Mouse (Mus musculus): ENCODE data around the gene Wwtr1. TPM values are rescaled to one million over a fixed set of nuclear protein-coding genes. Genes with fewer than 3 reads are reported as not detected.
A peak's percentile ranks its signal among the peaks of the same experiment; 100 is the strongest.

The Wwtr1 gene
- polyA plus RNA-seq, 1 experiment from 2014 or later = 17.9 TPM

DNA sequence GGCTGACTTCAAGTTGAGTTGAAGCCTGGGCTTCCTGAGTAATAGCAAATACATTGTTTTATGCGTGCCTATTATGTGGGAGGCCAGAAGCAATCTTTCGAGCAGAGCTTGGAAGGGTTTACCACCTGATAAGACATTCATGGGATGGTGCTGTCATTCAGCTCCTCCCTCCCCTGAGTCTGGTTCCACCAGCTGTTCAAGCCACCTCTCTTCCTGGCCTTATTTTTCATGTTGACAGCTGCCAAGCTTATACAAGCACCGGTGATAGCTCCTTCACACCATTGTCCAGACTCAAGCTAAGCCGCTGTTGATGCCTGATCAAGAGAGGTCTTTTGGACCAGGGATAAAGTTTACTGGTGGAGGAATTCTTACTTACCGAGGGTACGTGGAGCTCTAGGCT, 10.3 kb upstream of the Wwtr1 start:
- ATAC-seq (ENCODE audit: low FRiP score, low TSS enrichment) = no peak
- 75% methylated on average over 6 of the region's 6 CpGs for WGBS
- no peaks in the 10 kb centered on the region for H3K27me3 ChIP-seq (ENCODE audit: insufficient read depth, low read length)
- no peaks in the 10 kb centered on the region for H3K36me3 ChIP-seq (ENCODE audit: insufficient read depth, low read length)
- H3K9ac ChIP-seq (replicated peaks; ENCODE audit: low read length) = no peak overlapping the region
- H3K4me2 ChIP-seq (replicated peaks; ENCODE audit: low read depth, low read length) = no peak overlapping the region
- no peak overlapping the region for H3K4me3 ChIP-seq (ENCODE audit: low read length)
- no peaks in the 10 kb centered on the region for H3K9me3 ChIP-seq (ENCODE audit: low read length)
- H3K4me1 ChIP-seq (ENCODE audit: insufficient read depth, low read length) = no peaks in the 10 kb centered on the region
- H3K27ac ChIP-seq (ENCODE audit: low read length) = no peak overlapping the region

- no peak overlapping the region for H3K4me3 ChIP-seq (ENCODE audit: low read length)
- no peaks in the 10 kb centered on the region for H3K36me3 ChIP-seq (ENCODE audit: insufficient read depth, low read length)
- no peaks in the 10 kb centered on the region for H3K9me3 ChIP-seq (ENCODE audit: low read length)
- H3K27ac ChIP-seq (ENCODE audit: low read length) = no peak overlapping the region
- no peaks in the 10 kb centered on the region for H3K4me1 ChIP-seq (ENCODE audit: insufficient read depth, low read length)
- no peak for ATAC-seq (ENCODE audit: low FRiP score, low TSS enrichment)
- no peaks in the 10 kb centered on the region for H3K27me3 ChIP-seq (ENCODE audit: insufficient read depth, low read length)
- no peak overlapping the region for H3K4me2 ChIP-seq (replicated peaks; ENCODE audit: low read depth, low read length)
- no peak overlapping the region for H3K9ac ChIP-seq (replicated peaks; ENCODE audit: low read length)
- 72% methylated on average over 4 of the region's 4 CpGs for WGBS
These were observed 7.8 kb upstream of the Wwtr1 start for GRCm38 (mm10) chr3:57583533-57583932.

DNA sequence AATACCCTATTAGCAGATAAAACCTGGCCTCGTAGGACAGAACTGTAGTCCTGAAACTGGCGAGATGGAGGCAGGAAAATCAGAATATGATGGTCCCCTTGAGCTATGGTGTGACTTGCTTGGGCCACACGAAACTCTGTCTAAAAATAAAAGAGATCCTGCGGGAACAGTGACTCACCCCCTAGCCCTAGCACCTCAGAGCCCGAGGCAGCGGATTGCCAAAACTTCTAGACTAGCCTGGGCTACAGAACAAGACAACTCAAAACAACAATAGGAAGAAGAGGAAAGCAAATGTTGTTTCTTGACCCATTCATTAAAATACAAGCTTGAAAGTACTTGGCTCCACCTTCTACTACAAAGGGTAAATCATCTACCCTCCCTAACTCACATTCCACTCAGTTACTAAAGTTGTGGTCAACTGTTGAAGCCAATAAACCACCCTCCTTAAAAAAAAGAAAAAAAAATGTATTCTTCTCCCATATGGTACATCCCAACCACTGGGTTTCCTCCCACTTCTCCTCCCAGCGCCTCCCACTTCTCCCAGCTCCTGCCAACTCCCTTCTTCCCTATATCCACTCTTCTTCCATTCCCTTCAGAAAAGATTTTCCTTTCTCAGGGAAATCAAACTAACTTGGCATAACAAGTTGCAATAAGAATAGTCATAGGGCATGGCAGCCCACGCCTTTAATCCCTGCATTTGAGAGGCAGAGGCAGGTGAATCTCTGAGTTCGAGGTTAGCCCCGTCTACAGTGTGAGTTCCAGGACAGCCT, 4.9 kb upstream of the Wwtr1 start:
- H3K27ac ChIP-seq (ENCODE audit: low read length) = no peak overlapping the region
- H3K4me1 ChIP-seq (ENCODE audit: insufficient read depth, low read length) = peaks cover 4% of the 10 kb centered on the region; the same call in 1 of the 2 replicates
- H3K27me3 ChIP-seq (ENCODE audit: insufficient read depth, low read length) = no peaks in the 10 kb centered on the region
- ATAC-seq (ENCODE audit: low FRiP score, low TSS enrichment) = no peak
- H3K9me3 ChIP-seq (ENCODE audit: low read length) = no peaks in the 10 kb centered on the region
- no peaks in the 10 kb centered on the region for H3K36me3 ChIP-seq (ENCODE audit: insufficient read depth, low read length)
- no peak overlapping the region for H3K9ac ChIP-seq (replicated peaks; ENCODE audit: low read length)
- no peak overlapping the region for H3K4me2 ChIP-seq (replicated peaks; ENCODE audit: low read depth, low read length)
- WGBS = 94% methylated on average over 10 of the region's 10 CpGs
- no peak overlapping the region for H3K4me3 ChIP-seq (ENCODE audit: low read length)

DNA sequence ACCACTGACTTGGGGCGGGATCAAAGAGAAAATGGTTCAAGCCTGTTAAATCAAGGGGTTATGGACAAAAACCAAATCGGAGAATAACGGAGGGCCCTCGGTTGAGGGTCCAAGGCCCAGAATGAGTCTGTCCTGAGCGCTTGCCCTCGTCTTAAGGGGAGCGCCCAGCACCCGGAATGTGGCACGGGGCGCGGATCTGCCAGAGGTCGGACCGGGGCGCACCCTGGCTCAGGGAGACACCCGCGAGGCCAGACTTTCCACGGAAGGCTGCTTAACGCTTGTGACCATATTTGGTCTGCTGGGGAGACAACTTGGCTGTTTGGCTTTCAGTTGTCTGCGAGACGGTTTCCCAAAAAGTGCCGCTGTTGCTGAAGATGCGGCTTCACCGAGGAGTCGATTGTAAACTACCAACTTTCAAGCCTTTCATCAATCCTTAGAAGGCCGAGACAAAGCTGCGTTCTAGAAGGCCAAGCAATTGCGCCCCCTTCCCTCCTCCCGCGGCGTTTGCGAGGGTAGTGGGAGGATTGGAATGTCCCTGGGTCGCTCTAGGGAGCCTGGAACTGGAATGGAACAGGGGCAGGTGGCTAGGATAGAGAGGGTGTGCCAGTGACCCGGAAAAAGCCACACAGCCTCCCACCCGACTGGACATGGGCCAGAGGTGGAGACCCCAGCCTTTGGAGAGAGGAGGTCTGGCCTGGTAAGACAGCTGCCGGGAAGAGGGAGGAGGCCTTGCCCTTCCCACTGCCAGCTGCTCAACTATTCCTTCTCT, 530 bp upstream of the Wwtr1 start:
- Histone ChIP-seq H3K4me3 (ENCODE audit: low read length) (peak overlapping the region; percentile 86), H3K9me3 (ENCODE audit: low read length) (no peaks in the 10 kb centered on the region), H3K4me1 (ENCODE audit: insufficient read depth, low read length) (peaks cover 32% of the 10 kb centered on the region), H3K4me2 (replicated peaks; ENCODE audit: low read depth, low read length) (peak overlapping the region; percentile 77), H3K27ac (ENCODE audit: low read length) (peak overlapping the region; percentile 99), H3K9ac (replicated peaks; ENCODE audit: low read length) (peak overlapping the region; percentile 89), H3K36me3 (ENCODE audit: insufficient read depth, low read length) (no peaks in the 10 kb centered on the region), H3K27me3 (ENCODE audit: insufficient read depth, low read length) (no peaks in the 10 kb centered on the region)
- peak; percentile 80 for ATAC-seq (ENCODE audit: low FRiP score, low TSS enrichment)
- WGBS = under 1% methylated on average over 35 of the region's 35 CpGs

DNA sequence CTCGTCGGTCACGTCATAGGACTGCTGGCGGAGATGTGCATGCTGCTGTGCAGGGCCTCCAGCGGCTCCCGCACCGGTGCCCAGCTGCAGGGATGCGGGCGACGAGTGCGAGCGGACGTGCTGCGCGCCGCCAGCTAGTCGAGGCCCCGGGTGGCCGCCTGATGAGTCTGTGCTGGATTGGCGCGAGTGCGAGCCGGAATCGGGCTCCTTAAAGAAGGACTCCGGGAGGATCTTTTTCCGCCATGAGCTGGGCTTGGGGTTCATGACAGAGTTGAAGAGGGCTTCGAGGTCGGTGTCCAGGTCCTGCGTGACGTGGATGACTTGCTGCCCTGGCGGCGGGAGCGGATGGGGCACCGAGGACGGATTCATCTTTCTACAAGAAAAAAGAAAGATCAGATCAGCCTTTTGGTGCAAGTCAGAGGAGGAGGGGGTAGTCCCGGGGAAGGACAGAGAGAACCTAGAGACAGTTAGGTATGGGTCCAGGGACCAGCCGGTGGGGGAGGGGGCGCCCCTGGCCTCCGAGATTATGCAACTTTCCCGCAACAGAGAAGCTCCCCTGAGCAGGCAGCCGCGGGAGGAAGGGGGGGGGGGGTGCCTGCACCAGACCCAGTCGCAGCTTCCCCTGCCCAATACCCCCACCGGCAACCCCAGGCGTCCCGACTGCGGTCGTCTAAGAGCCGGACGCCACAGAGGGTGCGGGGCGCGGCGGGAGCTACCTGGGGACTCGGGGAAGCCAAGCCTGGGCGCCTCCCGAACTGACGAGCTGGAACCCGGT, 638 bp downstream of the Wwtr1 start:
- peak; percentile 71 for ATAC-seq (ENCODE audit: low FRiP score, low TSS enrichment)
- Histone ChIP-seq H3K4me1 (ENCODE audit: insufficient read depth, low read length) (peaks cover 32% of the 10 kb centered on the region), H3K27ac (ENCODE audit: low read length) (peak overlapping the region; percentile 99), H3K4me2 (replicated peaks; ENCODE audit: low read depth, low read length) (peak overlapping the region; percentile 77), H3K9me3 (ENCODE audit: low read length) (no peaks in the 10 kb centered on the region), H3K4me3 (ENCODE audit: low read length) (peak overlapping the region; percentile 86), H3K36me3 (ENCODE audit: insufficient read depth, low read length) (peaks cover 7% of the 10 kb centered on the region), H3K9ac (replicated peaks; ENCODE audit: low read length) (peak overlapping the region; percentile 89), H3K27me3 (ENCODE audit: insufficient read depth, low read length) (no peaks in the 10 kb centered on the region)
- under 1% methylated on average over 56 of the region's 59 CpGs for WGBS

GRCm38 (mm10) chr3:57573898-57574570, 1.7 kb downstream of the Wwtr1 start:
- H3K4me3 ChIP-seq (ENCODE audit: low read length) = peak overlapping the region; percentile 86
- H3K27me3 ChIP-seq (ENCODE audit: insufficient read depth, low read length) = no peaks in the 10 kb centered on the region
- H3K9ac ChIP-seq (replicated peaks; ENCODE audit: low read length) = peak overlapping the region; percentile 89
- peak overlapping the region; percentile 77 for H3K4me2 ChIP-seq (replicated peaks; ENCODE audit: low read depth, low read length)
- no peak for ATAC-seq (ENCODE audit: low FRiP score, low TSS enrichment)
- H3K27ac ChIP-seq (ENCODE audit: low read length) = 0 out of 2 replicates have a peak overlapping the region, but pooled peaks have one; percentile 56
- 30% methylated on average over 14 of the region's 14 CpGs for WGBS
- H3K9me3 ChIP-seq (ENCODE audit: low read length) = 0 out of 2 replicates have a peak, but pooled peaks cover 4% of the 10 kb centered on the region
- peaks cover 13% of the 10 kb centered on the region for H3K36me3 ChIP-seq (ENCODE audit: insufficient read depth, low read length)
- H3K4me1 ChIP-seq (ENCODE audit: insufficient read depth, low read length) = peaks cover 32% of the 10 kb centered on the region

DNA sequence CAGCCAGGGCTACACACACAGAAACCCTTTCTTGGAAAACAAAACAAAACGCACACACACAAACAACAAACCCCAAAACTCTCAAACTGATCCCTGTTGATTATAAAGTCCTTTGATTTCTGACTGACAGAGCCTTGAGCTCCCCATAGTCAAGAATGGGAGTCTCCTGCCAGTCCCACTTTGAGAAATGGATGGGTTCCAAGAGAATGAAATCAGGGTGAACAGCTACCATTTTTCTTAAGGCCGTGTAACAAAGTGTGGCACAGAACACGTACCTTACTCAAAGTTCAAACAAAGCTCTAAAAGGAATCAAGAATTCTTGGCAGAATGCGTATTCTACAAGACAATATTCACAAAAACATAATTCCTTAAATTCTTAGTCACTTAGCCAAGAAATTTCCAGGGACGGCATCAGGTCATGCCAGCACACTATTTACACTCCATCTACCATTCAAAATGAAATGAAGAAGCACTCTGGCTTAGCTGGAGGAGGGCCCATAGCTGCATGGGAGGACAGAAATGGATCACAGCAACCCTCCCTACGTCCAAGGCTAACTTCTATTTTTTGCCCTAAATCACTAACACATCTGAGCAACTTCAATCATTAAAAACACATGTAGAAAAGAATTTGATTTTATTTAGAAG, 3.3 kb downstream of the Wwtr1 start:
- Histone ChIP-seq H3K4me3 (ENCODE audit: low read length) (no peak overlapping the region), H3K9ac (replicated peaks; ENCODE audit: low read length) (no peak overlapping the region), H3K27ac (ENCODE audit: low read length) (no peak overlapping the region), H3K36me3 (ENCODE audit: insufficient read depth, low read length) (peaks cover 17% of the 10 kb centered on the region), H3K4me2 (replicated peaks; ENCODE audit: low read depth, low read length) (peak overlapping the region; percentile 77), H3K27me3 (ENCODE audit: insufficient read depth, low read length) (no peaks in the 10 kb centered on the region), H3K4me1 (ENCODE audit: insufficient read depth, low read length) (peaks cover 32% of the 10 kb centered on the region), H3K9me3 (ENCODE audit: low read length) (0 out of 2 replicates have a peak, but pooled peaks cover 4% of the 10 kb centered on the region)
- 76% methylated on average over 6 of the region's 6 CpGs for WGBS
- ATAC-seq (ENCODE audit: low FRiP score, low TSS enrichment) = no peak

- Histone ChIP-seq H3K4me2 (replicated peaks; ENCODE audit: low read depth, low read length) (peak overlapping the region; percentile 20; the same call in 1 of the 2 replicates), H3K9ac (replicated peaks; ENCODE audit: low read length) (no peak overlapping the region)
- peak; percentile 87 for ATAC-seq (ENCODE audit: low FRiP score, low TSS enrichment)
These were observed 9.1 kb downstream of the Wwtr1 start for GRCm38 (mm10) chr3:57566655-57567054.

More at GRCm38 (mm10) chr3:57566655-57567054, 9.1 kb downstream of the Wwtr1 start:
- WGBS = 66% methylated on average over 5 of the region's 5 CpGs
- H3K27ac ChIP-seq (ENCODE audit: low read length) = peak overlapping the region; percentile 71
- 0 out of 2 replicates have a peak, but pooled peaks cover 4% of the 10 kb centered on the region for H3K9me3 ChIP-seq (ENCODE audit: low read length)
- H3K36me3 ChIP-seq (ENCODE audit: insufficient read depth, low read length) = peaks cover 19% of the 10 kb centered on the region
- H3K27me3 ChIP-seq (ENCODE audit: insufficient read depth, low read length) = no peaks in the 10 kb centered on the region
- H3K4me3 ChIP-seq (ENCODE audit: low read length) = no peak overlapping the region; the same call in 1 of the 2 replicates
- H3K4me1 ChIP-seq (ENCODE audit: insufficient read depth, low read length) = peaks cover 9% of the 10 kb centered on the region

Measured in kidney, embryonic 16.5 days (tissue).